In the genomic region with DNA sequence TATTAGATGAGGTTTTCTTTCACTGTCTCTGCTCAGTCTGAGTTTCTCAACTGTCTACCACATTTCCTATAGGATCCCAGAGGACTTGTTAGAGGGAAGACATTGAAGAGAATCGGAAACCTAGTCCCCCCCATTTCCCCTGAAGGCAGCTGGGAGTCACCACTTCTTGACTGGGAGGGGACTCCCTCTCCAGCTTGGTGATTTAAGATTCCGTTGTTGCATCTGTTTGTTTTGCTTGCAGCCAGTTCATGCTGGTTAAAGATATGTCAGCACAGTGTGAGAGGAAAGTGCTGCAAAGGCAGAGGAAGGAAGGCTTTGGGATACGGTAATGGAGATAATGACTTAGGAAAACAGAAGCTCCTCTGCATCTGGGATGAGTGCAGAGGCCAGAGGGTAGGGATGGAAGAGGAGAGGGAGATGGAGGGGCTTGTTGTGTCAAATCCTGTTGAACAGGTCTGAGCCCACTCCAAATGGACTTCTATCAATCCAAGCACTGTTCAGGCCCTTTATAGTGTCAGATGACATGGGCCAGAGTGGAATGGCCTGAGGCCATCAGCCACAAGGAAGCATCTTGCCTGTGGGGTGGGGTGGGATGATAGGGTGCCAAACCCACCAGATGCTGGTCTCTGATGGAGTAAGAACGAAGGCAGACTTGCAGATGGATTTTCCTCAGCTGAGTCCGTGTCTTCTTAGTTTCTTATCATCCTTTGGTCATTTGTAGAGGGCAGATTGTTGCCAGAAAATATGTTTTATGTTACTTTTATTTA, we compare ENCODE assay signal across 15 mouse cellular contexts.
DNase-seq lines count a peak whose midpoint lies in the region; ATAC-seq and TF ChIP-seq lines count a peak whose summit lies in the region.
"Had no signal": no experiment of that assay in that cellular context is flagged by ENCODE, and none has a peak within 500 bp of the region (broad histone marks: within the 10 kb centered on the region; RNA-seq: fewer than 3 reads in every experiment).

No protein-coding gene starts in this region.

- TF ChIP-seq EP300 in lung, postnatal 0 days (IDR thresholded peaks at IDR 0.05) = no peak
- TF ChIP-seq EP300 in heart, postnatal 0 days (IDR thresholded peaks at IDR 0.05; ENCODE audit: low read depth) = no peak

- H3K36me3 ChIP-seq in embryonic facial prominence, embryonic 13.5 days = no peaks in the 10 kb centered on the region
- H3K36me3 ChIP-seq in embryonic facial prominence, embryonic 10.5 days (replicated peaks) = no peaks in the 10 kb centered on the region
- H3K36me3 ChIP-seq in kidney, embryonic 14.5 days (ENCODE audit: control insufficient read depth, insufficient read depth, low read length) = no peaks in the 10 kb centered on the region
- H3K36me3 ChIP-seq in lung, postnatal 0 days (ENCODE audit: insufficient read depth, low read length) = no peaks in the 10 kb centered on the region
- H3K36me3 ChIP-seq in heart, postnatal 0 days (replicated peaks; ENCODE audit: control insufficient read depth, insufficient read depth, low read length) = no peaks in the 10 kb centered on the region
- H3K36me3 ChIP-seq: embryonic facial prominence, embryonic 12.5 days; liver, embryonic 15.5 days had no signal

- H3K27ac ChIP-seq in embryonic facial prominence, embryonic 13.5 days = peak overlapping the region; percentile 55; the same call in 1 of the 2 replicates
- no peak overlapping the region for H3K27ac ChIP-seq in embryonic facial prominence, embryonic 10.5 days (replicated peaks)
- H3K27ac ChIP-seq in kidney, embryonic 14.5 days (ENCODE audit: low read depth, low read length) = peak overlapping the region; percentile 11; the same call in 1 of the 2 replicates
- no peak overlapping the region for H3K27ac ChIP-seq in lung, postnatal 0 days (ENCODE audit: low read length)
- no peak overlapping the region for H3K27ac ChIP-seq in heart, postnatal 0 days (ENCODE audit: low read depth)
- H3K27ac ChIP-seq: embryonic facial prominence, embryonic 12.5 days; liver, embryonic 15.5 days had no signal

- no peak overlapping the region for H3K4me3 ChIP-seq in embryonic facial prominence, embryonic 13.5 days
- H3K4me3 ChIP-seq in embryonic facial prominence, embryonic 10.5 days = no peak overlapping the region
- H3K4me3 ChIP-seq in kidney, embryonic 14.5 days (ENCODE audit: low read length) = no peak overlapping the region
- H3K4me3 ChIP-seq in lung, postnatal 0 days (ENCODE audit: low read depth, low read length) = no peak overlapping the region
- H3K4me3 ChIP-seq in heart, postnatal 0 days (ENCODE audit: low read depth, low read length) = no peak overlapping the region
- H3K4me3 ChIP-seq: embryonic facial prominence, embryonic 12.5 days; liver, embryonic 15.5 days had no signal

- H3K9me3 ChIP-seq in embryonic facial prominence, embryonic 13.5 days = 0 out of 2 replicates have a peak, but pooled peaks cover 3% of the 10 kb centered on the region
- H3K9me3 ChIP-seq in embryonic facial prominence, embryonic 10.5 days = 0 out of 2 replicates have a peak, but pooled peaks cover 2% of the 10 kb centered on the region
- H3K9me3 ChIP-seq in kidney, embryonic 14.5 days (ENCODE audit: control insufficient read depth, low read length) = 0 out of 2 replicates have a peak, but pooled peaks cover 3% of the 10 kb centered on the region
- no peaks in the 10 kb centered on the region for H3K9me3 ChIP-seq in lung, postnatal 0 days (ENCODE audit: low read length)
- H3K9me3 ChIP-seq in heart, postnatal 0 days (replicated peaks; ENCODE audit: control insufficient read depth, low read length) = no peaks in the 10 kb centered on the region
- H3K9me3 ChIP-seq: embryonic facial prominence, embryonic 12.5 days; liver, embryonic 15.5 days had no signal

- H3K27me3 ChIP-seq in embryonic facial prominence, embryonic 13.5 days = no peaks in the 10 kb centered on the region
- no peaks in the 10 kb centered on the region for H3K27me3 ChIP-seq in embryonic facial prominence, embryonic 10.5 days (replicated peaks; ENCODE audit: low read depth, poor library complexity, severe bottlenecking)
- no peaks in the 10 kb centered on the region for H3K27me3 ChIP-seq in kidney, embryonic 14.5 days (ENCODE audit: control insufficient read depth, insufficient read depth, low read length)
- H3K27me3 ChIP-seq in lung, postnatal 0 days (replicated peaks; ENCODE audit: insufficient read depth, low read length) = no peaks in the 10 kb centered on the region
- no peaks in the 10 kb centered on the region for H3K27me3 ChIP-seq in heart, postnatal 0 days (ENCODE audit: control insufficient read depth, insufficient read depth, low read length)
- H3K27me3 ChIP-seq: embryonic facial prominence, embryonic 12.5 days; liver, embryonic 15.5 days had no signal

- 26% methylated on average over 5 of the region's 5 CpGs for WGBS in embryonic facial prominence, embryonic 13.5 days
- WGBS in embryonic facial prominence, embryonic 10.5 days = 42% methylated on average over 5 of the region's 5 CpGs
- 37% methylated on average over 5 of the region's 5 CpGs for WGBS in kidney, embryonic 14.5 days
- 20% methylated on average over 5 of the region's 5 CpGs for WGBS in lung, postnatal 0 days
- 23% methylated on average over 5 of the region's 5 CpGs for WGBS in heart, postnatal 0 days

- ATAC-seq in embryonic facial prominence, embryonic 13.5 days (ENCODE audit: insufficient number of reproducible peaks, insufficient read depth, low FRiP score, low TSS enrichment, low read depth) = no peak
- peak; percentile 62; the same call in 1 of the 2 replicates for ATAC-seq in kidney, embryonic 14.5 days (ENCODE audit: low FRiP score, low TSS enrichment)
- no peak for ATAC-seq in lung, postnatal 0 days
- peak; percentile 81 for ATAC-seq in heart, postnatal 0 days (ENCODE audit: insufficient read depth, low read depth)
- ATAC-seq: forebrain, embryonic 14.5 days; midbrain, embryonic 16.5 days had no signal

- no peak for TF ChIP-seq CTCF in lung, postnatal 0 days (IDR thresholded peaks at IDR 0.05)
- no peak for TF ChIP-seq CTCF in heart, postnatal 0 days (IDR thresholded peaks at IDR 0.05; ENCODE audit: low read depth)

- H3K4me2 ChIP-seq in embryonic facial prominence, embryonic 13.5 days = no peak overlapping the region
- H3K4me2 ChIP-seq in kidney, embryonic 14.5 days (replicated peaks; ENCODE audit: low read depth, low read length) = no peak overlapping the region
- no peak overlapping the region for H3K4me2 ChIP-seq in lung, postnatal 0 days (replicated peaks; ENCODE audit: low read depth, low read length)
- H3K4me2 ChIP-seq in heart, postnatal 0 days (ENCODE audit: low read depth, low read length) = no peak overlapping the region
- H3K4me2 ChIP-seq: embryonic facial prominence, embryonic 12.5 days; liver, embryonic 15.5 days had no signal

- H3K9ac ChIP-seq in embryonic facial prominence, embryonic 13.5 days = no peak overlapping the region
- no peak overlapping the region for H3K9ac ChIP-seq in kidney, embryonic 14.5 days (ENCODE audit: low read depth, low read length)
- H3K9ac ChIP-seq in lung, postnatal 0 days (replicated peaks; ENCODE audit: low read depth) = no peak overlapping the region
- H3K9ac ChIP-seq in heart, postnatal 0 days (replicated peaks; ENCODE audit: low read depth, low read length) = no peak overlapping the region
- H3K9ac ChIP-seq: embryonic facial prominence, embryonic 12.5 days; liver, embryonic 15.5 days had no signal

- DNase-seq in embryonic facial prominence, embryonic 10.5 days (ENCODE audit: low spot score) = no peak
- DNase-seq in kidney, postnatal 36 days = no peak
- DNase-seq in lung, postnatal 0 days (ENCODE audit: low spot score) = peak; percentile 9
- no peak for DNase-seq in lung, adult 18-20 months
- DNase-seq in heart, postnatal 0 days (ENCODE audit: low spot score) = peak; percentile 32
- DNase-seq in spleen, postnatal 4 days (ENCODE audit: low spot score in 2 of 2) = no peak
- DNase-seq: adrenal gland, postnatal 36 days; cerebellum, adult 11 months; right cerebral cortex, postnatal 14 days had no signal

- H3K4me1 ChIP-seq in embryonic facial prominence, embryonic 13.5 days = peaks cover 13% of the 10 kb centered on the region
- peaks cover 11% of the 10 kb centered on the region for H3K4me1 ChIP-seq in embryonic facial prominence, embryonic 10.5 days
- H3K4me1 ChIP-seq in kidney, embryonic 14.5 days (ENCODE audit: control insufficient read depth, insufficient read depth, low read length) = no peaks in the 10 kb centered on the region
- H3K4me1 ChIP-seq in lung, postnatal 0 days (ENCODE audit: insufficient read depth, low read depth, low read length) = no peaks in the 10 kb centered on the region
- H3K4me1 ChIP-seq in heart, postnatal 0 days (ENCODE audit: control insufficient read depth, insufficient read depth) = no peaks in the 10 kb centered on the region
- H3K4me1 ChIP-seq: liver, embryonic 15.5 days had no signal

Comparison
In these comparisons a context has a peak if more than half of its experiments do, and no peak if none do; other contexts are left out.
1. H3K27ac ChIP-seq: peak in embryonic facial prominence, embryonic 13.5 days (single experiment) and kidney, embryonic 14.5 days (single experiment); none in embryonic facial prominence, embryonic 10.5 days (single experiment), lung, postnatal 0 days (single experiment) and heart, postnatal 0 days (single experiment).
2. DNase-seq: peak in lung, postnatal 0 days (single experiment) and heart, postnatal 0 days (single experiment); none in embryonic facial prominence, embryonic 10.5 days (single experiment), kidney, postnatal 36 days (0 of 2), lung, adult 18-20 months (0 of 2) and spleen, postnatal 4 days (0 of 2).
3. ATAC-seq: peak in kidney, embryonic 14.5 days (single experiment) and heart, postnatal 0 days (single experiment); none in embryonic facial prominence, embryonic 13.5 days (single experiment) and lung, postnatal 0 days (single experiment).